ENCODE assay signal across 13 mouse cellular contexts in genomic region chr9:42195651-42196050, GRCm38 (mm10).
DNase-seq lines count a peak whose midpoint lies in the region; ATAC-seq and TF ChIP-seq lines count a peak whose summit lies in the region.
"Had no signal": no experiment of that assay in that cellular context is flagged by ENCODE, and none has a peak within 500 bp of the region (broad histone marks: within the 10 kb centered on the region; RNA-seq: fewer than 3 reads in every experiment).

No protein-coding gene starts in this region.

- no peaks in the 10 kb centered on the region for H3K9me3 ChIP-seq in ES-Bruce4 (replicated peaks; ENCODE audit: control insufficient read depth, insufficient read depth, low read length, poor library complexity, severe bottlenecking)
- no peaks in the 10 kb centered on the region for H3K9me3 ChIP-seq in hindbrain, embryonic 13.5 days

- intact Hi-C loops in gastrocnemius, adult 2 months (cut with DNase I), result no loop called here

- ATAC-seq in hindbrain, embryonic 13.5 days (ENCODE audit: low FRiP score), result no peak
- ATAC-seq: forebrain, embryonic 14.5 days; hindbrain, embryonic 16.5 days; Patski had no signal

- no peak for DNase-seq in gastrocnemius, adult 2 months
- no peak for DNase-seq in gastrocnemius, adult 8-10 months (ENCODE audit: low spot score in 2 of 2)
- peak; percentile 54 to 83 for DNase-seq in kidney, adult 8-10 months
- DNase-seq in lung, postnatal 36 days, result peak; percentile 41
- DNase-seq in embryo, embryonic 10 days (ENCODE audit: low spot score), result no peak
- DNase-seq in embryo, embryonic 10.5 days (ENCODE audit: low spot score), result no peak
- DNase-seq: right cerebral cortex, postnatal 25 days; thymus, postnatal 25 days had no signal

- H3K27me3 ChIP-seq in ES-Bruce4 (ENCODE audit: control insufficient read depth, insufficient read depth, low read length, poor library complexity, severe bottlenecking), result no peaks in the 10 kb centered on the region
- no peaks in the 10 kb centered on the region for H3K27me3 ChIP-seq in hindbrain, embryonic 13.5 days

- peak overlapping the region; percentile 79 for H3K9ac ChIP-seq in ES-Bruce4 (ENCODE audit: low read depth, poor library complexity, severe bottlenecking)
- no peak overlapping the region for H3K9ac ChIP-seq in hindbrain, embryonic 13.5 days

- no peak overlapping the region for H3K4me2 ChIP-seq in hindbrain, embryonic 13.5 days

- TF ChIP-seq CTCF in gastrocnemius, adult 2 months (IDR thresholded peaks at IDR 0.05), result no peak
- no peak for TF ChIP-seq CTCF in ES-Bruce4 (IDR thresholded peaks at IDR 0.05; ENCODE audit: low read depth, low read length)

- TF ChIP-seq POLR2A in ES-Bruce4 (IDR thresholded peaks at IDR 0.05; ENCODE audit: insufficient read depth, low read length), result no peak

- peaks cover 1% of the 10 kb centered on the region for H3K4me1 ChIP-seq in ES-Bruce4 (ENCODE audit: control insufficient read depth, insufficient read depth, low read length)
- peaks cover 19% of the 10 kb centered on the region for H3K4me1 ChIP-seq in hindbrain, embryonic 13.5 days (replicated peaks)

- H3K27ac ChIP-seq in gastrocnemius, adult 2 months, result peak overlapping the region; percentile 81
- H3K27ac ChIP-seq in ES-Bruce4 (ENCODE audit: insufficient read depth, low read length), result peak overlapping the region; percentile 87
- H3K27ac ChIP-seq in hindbrain, embryonic 13.5 days, result no peak overlapping the region

- no peak overlapping the region for H3K4me3 ChIP-seq in gastrocnemius, adult 2 months
- peak overlapping the region; percentile 34; the same call in 1 of the 2 replicates for H3K4me3 ChIP-seq in ES-Bruce4 (ENCODE audit: low read depth, low read length)
- H3K4me3 ChIP-seq in hindbrain, embryonic 13.5 days, result no peak overlapping the region

- WGBS in hindbrain, embryonic 13.5 days, result 84% methylated on average over 8 of the region's 8 CpGs

- no peaks in the 10 kb centered on the region for H3K36me3 ChIP-seq in ES-Bruce4 (ENCODE audit: control insufficient read depth, insufficient read depth, low read length, poor library complexity, severe bottlenecking)
- no peaks in the 10 kb centered on the region for H3K36me3 ChIP-seq in hindbrain, embryonic 13.5 days

- no peak for TF ChIP-seq EP300 in ES-Bruce4 (IDR thresholded peaks at IDR 0.05; ENCODE audit: insufficient read depth, low read depth, low read length)

Comparison
In these comparisons a context has a peak if more than half of its experiments do, and no peak if none do; other contexts are left out.
1. DNase-seq: peak in kidney, adult 8-10 months (2 of 2) and lung, postnatal 36 days (single experiment); none in gastrocnemius, adult 2 months (single experiment), gastrocnemius, adult 8-10 months (0 of 2), embryo, embryonic 10 days (single experiment) and embryo, embryonic 10.5 days (single experiment).